Mouse (Mus musculus) monocyte, adult 2 months (primary cell): ENCODE data around the gene Slc26a11.
A peak's percentile ranks its signal among the peaks of the same experiment; 100 is the strongest.

Experiments used
- DNase-seq, 2 experiments: peaks; one replicate each; pipeline ENCODE4 v3.0.0; 2022; ENCODE audit warnings: low spot score in 2 of 2, low read depth in 1 of 2

Gene Slc26a11

DNA sequence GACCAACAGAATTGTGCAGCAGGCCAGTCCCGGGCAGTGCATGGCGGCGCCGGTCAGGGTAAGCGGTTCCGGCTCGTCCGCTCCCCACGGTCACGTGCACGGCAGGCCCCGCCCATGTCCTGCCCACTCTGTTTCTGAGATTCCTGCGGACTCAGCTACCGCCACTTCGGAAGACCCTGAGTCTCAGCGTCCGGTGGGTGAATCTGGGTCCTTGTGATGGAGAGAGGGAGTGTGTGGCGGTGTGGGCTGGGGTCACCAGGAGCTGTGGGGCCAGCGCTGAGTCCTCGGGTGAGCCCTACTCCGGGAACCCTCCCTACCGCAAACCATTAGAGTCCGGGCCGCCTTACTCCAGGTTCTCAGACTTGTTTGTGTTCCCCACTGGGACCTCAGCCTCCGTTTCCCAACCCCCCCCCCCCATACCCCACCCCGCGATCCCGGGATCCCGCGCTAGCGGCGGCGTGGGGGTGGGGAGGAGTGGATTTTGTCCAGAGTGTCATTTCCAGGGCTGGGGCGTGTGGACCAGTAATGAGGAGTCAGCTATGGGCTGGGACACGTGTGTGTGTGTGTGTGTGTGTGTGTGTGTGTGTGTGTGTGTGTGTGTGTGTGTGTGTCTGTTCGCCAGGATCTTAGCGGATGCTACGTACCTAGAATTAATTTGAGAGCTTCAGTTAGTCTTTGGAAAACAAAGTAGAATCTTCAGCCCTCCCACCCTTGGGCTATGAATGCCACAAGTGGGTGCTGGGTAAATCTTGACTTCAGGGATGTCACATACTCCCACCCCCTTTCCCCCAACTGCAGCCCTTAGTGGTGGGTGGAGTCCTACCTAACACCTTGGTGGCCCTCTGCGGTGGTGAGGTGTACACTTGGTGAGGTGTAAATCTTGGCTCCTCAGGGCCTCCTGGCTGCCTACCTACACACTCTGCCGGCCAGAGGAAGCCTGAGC lies at the start of gene Slc26a11, which contains the start of gene Sgsh:
Gene Slc26a11, plus strand, starts transcription at position 115 of the 943 bp plus-strand sequence.
Gene Sgsh, minus strand, starts transcription at position 94 of the 943 bp plus-strand sequence.
- DNase-seq, result peak; percentile 42 to 76

- no peak for DNase-seq
Observed at GRCm38 (mm10) chr11:119306762-119307657, 48.3 kb upstream of the Slc26a11 start.

GRCm38 (mm10) chr11:119307658-119307867 lies 47.8 kb upstream of the Slc26a11 start, which contains the start of gene Card14:
Card14 (plus strand) TSS chr11:119307768.
- DNase-seq, result no peak

DNA sequence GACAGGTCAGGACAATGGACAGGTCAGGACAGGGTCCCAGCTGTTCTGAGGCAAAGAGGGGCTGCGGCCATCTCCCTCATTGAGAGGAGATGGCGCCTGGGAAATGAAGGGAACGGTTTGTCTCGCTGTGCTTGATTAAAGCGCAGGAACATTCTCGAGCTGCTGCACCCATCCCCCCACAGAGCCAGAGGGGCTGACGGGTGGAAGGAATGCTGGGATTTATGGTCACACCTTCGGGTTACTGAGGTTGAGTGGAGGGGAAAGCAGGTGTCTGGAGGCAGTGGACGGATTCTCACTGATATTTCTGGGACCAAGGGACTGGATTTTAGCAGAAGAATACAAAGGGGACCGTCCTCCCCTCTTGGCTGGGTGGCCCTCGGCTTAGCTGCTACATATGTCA lies 47.4 kb upstream of the Slc26a11 start:
- DNase-seq, result no peak

- DNase-seq, result no peak
Observed at GRCm38 (mm10) chr11:119310621-119311020, 44.7 kb upstream of the Slc26a11 start.

DNA sequence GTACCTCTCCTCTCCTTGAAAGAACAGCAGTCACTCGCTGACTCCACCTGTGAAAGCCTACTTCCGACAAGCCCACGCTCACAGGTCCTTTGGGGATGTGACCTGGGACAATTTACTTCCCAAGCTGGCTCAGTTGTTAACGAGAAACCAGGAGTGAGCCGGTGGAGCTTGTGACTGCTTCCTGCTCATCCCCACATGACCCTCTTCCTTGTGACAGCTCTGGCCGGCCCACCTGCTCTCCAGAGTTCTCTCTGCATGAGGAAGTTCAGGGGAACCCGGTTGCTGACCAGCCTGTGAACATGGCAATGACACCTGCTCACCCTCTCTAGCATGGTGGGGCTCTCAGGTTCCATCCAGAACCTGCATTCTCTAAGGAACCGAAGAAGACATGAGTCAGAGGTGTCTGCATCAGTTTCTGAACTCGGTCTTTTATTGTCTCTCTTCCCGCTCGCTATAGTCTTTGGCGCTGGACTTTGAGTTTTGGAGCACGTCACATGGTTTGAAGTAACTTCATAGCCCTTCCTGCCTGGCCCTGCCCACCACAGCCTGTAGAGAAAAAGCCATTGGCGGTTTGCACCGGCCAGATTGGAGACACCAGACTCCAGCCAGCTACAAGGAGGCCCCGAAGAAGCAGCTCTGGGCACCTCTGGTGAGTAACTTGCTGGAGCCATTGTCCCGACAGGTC lies 41.0 kb upstream of the Slc26a11 start:
- DNase-seq, result no peak

DNA sequence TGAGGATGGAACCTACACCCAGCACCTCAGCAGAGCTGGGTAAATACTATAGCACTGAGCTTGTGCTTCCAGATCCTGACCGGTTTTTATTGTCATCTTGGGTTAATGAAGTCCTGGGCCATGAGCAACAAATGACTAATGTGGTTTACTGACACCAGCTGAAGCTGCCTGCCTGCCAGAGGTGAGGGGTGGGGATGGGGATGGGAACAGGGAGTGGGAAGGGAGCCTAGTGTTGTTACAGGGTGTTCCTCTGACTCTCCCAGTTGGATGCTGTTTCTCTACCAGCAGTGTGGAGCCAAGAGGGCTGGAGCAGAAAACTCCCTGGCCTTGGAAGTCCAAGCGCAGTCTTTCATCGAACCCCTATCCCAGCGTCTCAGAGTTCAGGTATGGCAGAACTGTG lies 38.6 kb upstream of the Slc26a11 start:
- no peak for DNase-seq

DNA sequence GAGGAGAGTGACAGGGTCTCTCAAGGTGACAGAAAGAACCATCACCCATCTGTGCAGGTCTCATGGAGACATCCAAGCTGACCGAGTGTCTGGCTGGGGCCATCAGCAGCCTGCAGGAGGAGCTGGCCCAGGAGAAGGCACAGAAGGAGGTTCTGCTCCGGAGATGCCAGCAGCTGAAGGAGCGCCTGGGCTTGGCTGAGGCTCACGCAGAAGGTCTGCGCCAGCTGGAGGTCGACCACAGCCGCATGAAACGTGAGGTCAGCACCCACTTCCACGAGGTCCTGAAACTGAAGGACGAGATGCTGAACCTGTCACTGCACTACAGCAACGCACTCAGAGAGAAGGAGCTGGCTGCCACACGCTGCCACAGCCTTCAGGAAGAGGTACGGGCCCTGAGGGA lies 32.8 kb upstream of the Slc26a11 start:
- DNase-seq, result no peak

- DNase-seq, result no peak
Observed at GRCm38 (mm10) chr11:119325068-119325467, 30.3 kb upstream of the Slc26a11 start.

DNA sequence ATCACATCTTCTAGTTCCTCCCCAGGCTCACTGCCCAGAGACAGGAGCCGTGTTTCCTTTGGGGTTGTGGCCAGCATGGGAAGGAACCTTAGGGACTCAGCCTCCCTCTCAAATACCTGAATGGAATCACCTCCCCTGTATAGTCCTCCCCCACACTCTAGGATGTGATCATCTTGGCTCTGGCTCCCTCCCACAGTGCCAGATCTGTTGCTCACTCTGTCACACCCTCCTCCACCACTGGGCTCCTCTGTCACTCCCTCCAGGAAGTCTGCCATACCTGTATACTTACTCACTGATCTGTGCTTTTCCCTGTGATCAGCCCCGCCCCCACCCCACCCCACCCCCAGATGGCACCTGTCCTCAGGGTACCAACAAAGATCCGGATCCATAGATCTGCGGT lies 24.8 kb upstream of the Slc26a11 start:
- no peak for DNase-seq

DNA sequence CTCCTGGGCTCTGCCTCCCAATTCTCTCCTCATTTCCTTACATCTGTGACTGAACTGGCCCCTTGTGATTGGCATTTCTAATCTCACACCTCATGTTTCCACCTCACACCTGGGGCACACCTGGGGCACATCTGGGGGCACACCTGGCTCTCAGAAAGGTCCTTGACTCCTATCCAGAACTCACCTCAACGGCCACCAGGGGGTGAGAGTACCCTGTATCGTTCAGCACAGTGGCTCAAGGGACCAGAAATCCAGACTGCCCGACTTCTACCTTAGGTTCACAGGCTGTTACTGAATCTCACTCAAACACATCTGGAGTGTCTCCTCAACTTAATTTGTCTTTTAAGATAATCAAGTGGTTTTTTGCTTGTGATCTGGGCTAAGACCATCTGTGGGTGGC lies 23.4 kb upstream of the Slc26a11 start:
- DNase-seq, result no peak

DNA sequence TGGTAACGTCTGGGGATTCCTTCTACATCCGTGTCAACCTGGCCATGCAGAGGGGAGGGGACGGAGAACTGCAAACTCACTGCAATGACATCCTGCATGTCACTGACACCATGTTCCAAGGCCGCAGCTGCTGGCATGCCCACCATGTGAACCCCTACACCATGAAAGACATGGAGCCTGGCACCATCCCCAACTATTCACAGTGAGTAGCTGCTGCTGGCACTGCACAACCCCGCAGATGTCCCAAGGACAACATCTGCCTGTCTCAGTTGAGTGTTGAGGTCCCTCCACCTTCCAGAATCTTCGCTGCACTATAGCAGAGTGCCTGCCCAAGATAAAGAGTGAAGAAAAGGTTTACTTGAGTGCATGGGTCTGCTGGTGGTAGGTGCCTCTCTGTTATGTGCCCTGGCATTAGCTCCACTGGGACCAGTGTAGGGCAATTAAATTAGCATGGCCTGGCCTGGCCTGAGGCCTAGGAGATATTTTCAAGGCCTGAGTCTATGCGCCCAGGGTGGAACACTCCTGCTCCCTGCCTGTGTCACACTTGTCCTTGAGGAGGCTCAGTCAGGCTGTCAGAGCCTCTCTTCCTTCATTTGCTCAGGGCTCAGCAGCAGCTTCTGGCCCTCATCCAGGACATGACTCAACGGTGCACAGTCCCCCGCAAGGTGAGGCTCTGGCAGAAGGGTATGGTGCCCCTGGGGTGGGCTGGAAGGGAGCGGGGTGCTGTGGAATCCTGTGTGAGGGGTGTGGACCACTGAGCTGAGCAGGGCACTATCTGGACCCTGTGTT lies 16.9 kb upstream of the Slc26a11 start:
- DNase-seq, result no peak

DNA sequence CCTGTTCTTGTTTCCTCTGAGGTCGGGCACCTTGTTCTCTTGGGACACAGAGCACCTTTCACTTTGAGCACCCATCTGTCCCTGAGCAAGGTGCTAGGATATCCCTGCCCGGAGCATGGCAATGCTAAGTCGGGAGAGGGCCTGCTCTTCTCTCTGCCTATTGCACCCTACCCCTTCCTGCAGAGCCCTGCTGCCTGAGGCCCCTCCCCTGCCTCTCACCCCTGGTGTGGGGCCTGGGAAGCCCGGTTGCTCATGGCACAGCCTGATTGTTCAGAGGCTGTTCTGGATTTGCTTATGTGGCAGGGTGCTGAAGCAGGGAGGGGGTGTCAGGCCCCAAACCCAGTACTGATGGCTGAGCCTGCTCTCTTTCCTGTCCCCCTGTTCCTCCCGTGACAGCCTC lies 16.2 kb upstream of the Slc26a11 start:
- DNase-seq, result no peak

DNA sequence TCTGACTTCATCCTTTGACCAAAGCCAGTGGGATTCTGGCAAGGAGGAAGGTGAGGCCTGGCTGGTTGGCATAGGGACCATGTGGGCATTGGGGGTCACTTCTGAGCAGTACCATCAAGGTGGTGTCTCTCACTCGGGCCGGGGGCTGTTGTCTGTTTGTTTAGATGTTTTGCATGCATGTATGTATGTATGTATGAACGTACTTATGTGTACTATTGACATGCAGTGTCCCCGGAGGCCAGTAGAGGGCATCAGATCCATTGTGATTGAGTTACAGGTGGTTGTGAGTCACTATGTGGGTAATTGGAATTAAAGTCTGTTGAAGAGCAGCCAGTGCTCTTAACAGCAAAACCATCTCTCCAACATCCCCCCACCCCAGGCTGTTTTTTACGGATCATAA lies 15.7 kb upstream of the Slc26a11 start:
- peak in 1 of 2 experiments; percentile 62 for DNase-seq

GRCm38 (mm10) chr11:119344178-119344577 lies 11.2 kb upstream of the Slc26a11 start:
- DNase-seq, result no peak

- DNase-seq, result no peak
Observed at GRCm38 (mm10) chr11:119344865-119345264, 10.5 kb upstream of the Slc26a11 start.

GRCm38 (mm10) chr11:119347125-119347524 lies 8.2 kb upstream of the Slc26a11 start:
- no peak for DNase-seq

DNA sequence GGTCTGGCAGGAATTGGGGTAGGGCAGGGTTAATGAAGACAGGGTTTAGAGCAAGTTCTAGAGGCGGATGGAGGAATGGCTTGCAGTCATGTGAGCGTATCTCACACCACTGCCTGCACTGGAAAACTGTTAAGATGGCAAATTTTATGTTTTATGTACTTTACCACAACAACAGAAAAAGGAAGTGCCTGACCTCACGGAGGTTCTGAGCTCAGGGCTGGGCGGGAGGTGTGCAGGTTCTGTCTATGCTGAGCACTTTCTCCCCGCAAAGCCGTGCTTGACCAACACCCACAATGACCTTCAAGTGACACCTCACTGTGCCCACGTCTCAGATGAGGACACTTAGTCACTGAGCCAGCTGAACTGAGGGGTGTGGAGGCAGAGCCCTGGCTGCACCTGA lies 3.2 kb upstream of the Slc26a11 start:
- no peak for DNase-seq

DNA sequence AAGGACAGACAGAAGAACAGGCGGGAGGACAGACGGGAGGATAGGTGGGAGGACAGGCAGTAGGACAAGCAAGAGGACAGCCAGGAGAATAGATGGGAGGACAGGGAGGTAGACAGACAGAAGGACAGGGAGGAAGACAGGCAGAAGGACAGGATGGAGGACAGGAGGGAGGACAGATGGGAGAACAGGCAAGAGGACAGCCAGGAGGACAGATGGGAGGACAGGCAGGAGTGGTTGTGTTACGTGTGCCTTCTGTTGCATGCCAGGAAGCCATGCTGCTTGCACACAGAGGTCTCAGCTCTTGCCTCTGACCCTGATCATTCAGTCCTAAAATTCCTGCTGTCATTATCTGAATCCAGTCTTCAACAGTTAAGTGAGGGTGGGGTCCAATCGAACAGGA lies 1.4 kb upstream of the Slc26a11 start:
- DNase-seq, result no peak

DNA sequence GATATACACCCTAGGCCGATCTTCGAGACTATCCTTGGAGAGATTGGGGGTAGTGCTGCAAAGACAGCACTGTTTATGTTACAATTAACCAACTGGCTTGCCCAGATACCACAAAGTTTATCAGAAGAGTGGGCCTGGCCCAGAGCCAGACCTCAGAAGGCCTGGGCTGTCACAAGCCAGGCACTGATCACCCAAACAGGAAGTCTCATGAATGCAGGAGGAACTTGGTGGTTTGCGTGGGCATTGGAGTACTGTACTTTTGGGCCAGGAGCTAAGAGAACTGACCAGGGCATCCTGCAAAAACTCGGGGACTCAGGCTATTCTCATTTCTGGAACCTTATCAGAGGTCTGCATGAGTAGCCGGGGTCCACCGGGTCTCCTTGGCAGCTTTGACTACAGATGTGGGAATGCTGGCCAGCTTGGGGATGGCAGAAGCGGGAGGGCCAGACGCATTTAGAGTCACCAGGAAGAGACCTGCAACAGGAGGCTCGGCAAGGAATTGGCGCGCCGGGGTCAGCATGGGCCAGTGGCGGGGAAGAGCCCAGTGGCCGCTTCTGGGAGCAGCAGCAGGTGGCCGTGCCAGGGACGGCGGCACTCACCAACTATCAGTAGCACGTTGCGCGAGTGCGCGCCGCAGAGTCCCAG lies 437 bp upstream of the Slc26a11 start:
- peak; percentile 52 to 67 for DNase-seq
